Mouse (Mus musculus) heart, postnatal 14 days (tissue): Measurements from ENCODE around the gene Setx. TPM values are rescaled to one million over a fixed set of nuclear protein-coding genes. Genes with fewer than 3 reads are reported as not detected.
"Not testable (repeated sequence)": the region's sequence is repeated elsewhere in the genome, so short reads cannot be mapped to it uniquely, and the experiment has no call there.

Experiments
- DNase-seq, 2 experiments: peaks; one replicate each; pipeline ENCODE4 v3.0.0; 2021 to 2022
- intact Hi-C: fragments of 180-260 bp; cut with DNase I; formaldehyde crosslinking; loops from one replicate; pipeline ENCODE4 v1.15.1; 2025
- long read RNA-seq, 2 experiments: library from polyadenylated mRNA; stranded (forward); transcript quantifications; one replicate each; pipeline ENCODE4 v2.0.0; 2021
- total RNA-seq, 2 experiments: library from RNA; stranded (reverse); gene quantifications; 2 replicates each; pipeline ENCODE4 v1.2.3; 2021

Setx gene
- 10 to 100 TPM; 36.9 to 41.9 TPM for total RNA-seq
- long read RNA-seq, experiment 1, partial matches to known transcripts: 2 of 3 reads
- long read RNA-seq, experiment 1, other reads (novel, unspliced or antisense): 1 of 3 reads
- long read RNA-seq, experiment 2, partial matches to known transcripts: 1 of 1 reads
- long read RNA-seq, experiment 2, other reads (novel, unspliced or antisense): 0 of 1 reads

GRCm38 (mm10) chr2:29123907-29124569 is at the start of gene Setx:
TSS of gene Setx (plus strand) at chr2:29124181.
- no peak for DNase-seq

GRCm38 (mm10) chr2:29074676-29075075 is 49.3 kb upstream of the Setx start:
- intact Hi-C loops: no loop called here
- DNase-seq: no peak

More at GRCm38 (mm10) chr2:29123907-29124569, at the start of gene Setx:
- intact Hi-C loops: loop anchor here (5.0 kb wide), 2 partner anchors 37 to 62 kb away; partner anchors contain the start of gene Ttf1

GRCm38 (mm10) chr2:29075331-29076070 is 48.5 kb upstream of the Setx start:
- no peak for DNase-seq
- intact Hi-C loops: no loop called here

GRCm38 (mm10) chr2:29076226-29076625 is 47.8 kb upstream of the Setx start:
- intact Hi-C loops: no loop called here
- DNase-seq: no peak

GRCm38 (mm10) chr2:29081965-29082364 is 42.0 kb upstream of the Setx start:
- no peak for DNase-seq
- intact Hi-C loops: no loop called here

GRCm38 (mm10) chr2:29086026-29086425 is 38.0 kb upstream of the Setx start:
- intact Hi-C loops: loop anchor here (5.0 kb wide), 1 partner anchor 36 kb away; the partner anchor contains the start of gene Setx
- no peak for DNase-seq

- DNase-seq: not testable (repeated sequence)
- intact Hi-C loops: loop anchor here (5.0 kb wide), 1 partner anchor 33 kb away; the partner anchor contains the start of gene Setx
These were observed 34.7 kb upstream of the Setx start for GRCm38 (mm10) chr2:29089276-29089675.

- intact Hi-C loops: no loop called here
- DNase-seq: no peak
These were observed 28.3 kb upstream of the Setx start for GRCm38 (mm10) chr2:29095674-29096073.

GRCm38 (mm10) chr2:29096751-29097150 is 27.2 kb upstream of the Setx start:
- DNase-seq: no peak
- intact Hi-C loops: no loop called here

- DNase-seq: no peak
- intact Hi-C loops: no loop called here
These were observed 26.5 kb upstream of the Setx start for GRCm38 (mm10) chr2:29097465-29097864.

- DNase-seq, intact Hi-C loops: not testable (repeated sequence)
These were observed 26.0 kb upstream of the Setx start for GRCm38 (mm10) chr2:29097955-29098354.

GRCm38 (mm10) chr2:29098786-29099185 is 25.2 kb upstream of the Setx start:
- intact Hi-C loops: no loop called here
- DNase-seq: no peak

GRCm38 (mm10) chr2:29099646-29100045 is 24.3 kb upstream of the Setx start:
- DNase-seq: no peak
- intact Hi-C loops: no loop called here

GRCm38 (mm10) chr2:29100822-29101534 is 23.0 kb upstream of the Setx start:
- DNase-seq: no peak
- intact Hi-C loops: no loop called here

- intact Hi-C loops, DNase-seq: not testable (repeated sequence)
These were observed 21.3 kb upstream of the Setx start for GRCm38 (mm10) chr2:29102416-29103377.

GRCm38 (mm10) chr2:29120969-29121368 is 3.0 kb upstream of the Setx start:
- no peak for DNase-seq
- intact Hi-C loops: loop anchor here (5.0 kb wide), 2 partner anchors 34 to 59 kb away; partner anchors contain the start of gene Ttf1

- DNase-seq: no peak
- intact Hi-C loops: loop anchor here (5.0 kb wide), 2 partner anchors 35 to 60 kb away; partner anchors contain the start of gene Ttf1
These were observed 1.5 kb upstream of the Setx start for GRCm38 (mm10) chr2:29122446-29122845.

- DNase-seq: no peak
- intact Hi-C loops: loop anchor here (5.0 kb wide), 2 partner anchors 37 to 62 kb away; partner anchors contain the start of gene Ttf1
These were observed 572 bp downstream of the Setx start for GRCm38 (mm10) chr2:29124571-29124935.
